Mouse (Mus musculus): ENCODE measurements at regions not wholly inside any gene's neighbourhood (a gene's known extent, or its start where the extent isn't known, plus 50 kb on each side); places are given as distances from the start of the nearest gene placed in this dataset.

DNA sequence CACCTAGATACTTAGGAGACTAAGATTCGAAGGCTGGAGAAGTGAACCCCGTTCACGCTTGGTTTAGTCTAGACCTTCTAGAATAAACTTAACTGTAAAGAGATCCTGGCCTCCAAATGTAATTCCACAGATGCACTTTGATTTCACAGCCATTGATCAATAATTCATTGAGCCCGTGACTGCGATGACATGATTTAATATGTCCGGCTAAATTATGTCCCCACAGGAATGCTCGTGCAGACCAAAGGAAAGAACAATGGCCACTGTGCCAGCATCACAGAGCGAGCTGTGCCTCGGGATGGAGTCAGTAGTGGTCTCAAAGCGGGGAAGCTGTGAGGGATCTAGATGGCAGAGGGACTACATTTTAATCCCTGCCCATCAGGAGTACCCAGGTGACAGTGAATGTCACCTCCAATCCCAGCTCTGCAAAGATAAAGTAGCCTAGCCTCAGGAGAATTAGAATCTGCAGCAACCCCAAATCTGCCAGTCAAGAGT is 256.5 kb upstream of the Id2 start:
- TF ChIP-seq POLR2A (IDR thresholded peaks at IDR 0.05; ENCODE audit: insufficient read depth, low read length) = no peak
- TF ChIP-seq EP300 (IDR thresholded peaks at IDR 0.05; ENCODE audit: insufficient read depth, low read depth, low read length) = no peak
